Mouse (Mus musculus) liver, embryonic 13.5 days (tissue): Measurements from ENCODE around the gene Cd164l2. TPM values are rescaled to one million over a fixed set of nuclear protein-coding genes. Genes with fewer than 3 reads are reported as not detected.
A peak's percentile ranks its signal among the peaks of the same experiment; 100 is the strongest.

ENCODE experiments used
- ATAC-seq: fragments of 200-750 bp; cut with Nextera tagmentation; 2 replicates; pipeline ENCODE4 v1.8.0; 2017; ENCODE audit warnings: low read depth, mild to moderate bottlenecking, moderate number of reproducible peaks, moderate library complexity
- DNase-seq: peaks from one replicate; pipeline ENCODE4 v3.0.0; 2022
- H3K27ac ChIP-seq: fragments of 300-500 bp; sonication (generic); 2 replicates; pipeline ENCODE4 v1.5.1; 2015; ENCODE audit warnings: moderate library complexity, mild to moderate bottlenecking, inconsistent platforms
- H3K27me3 ChIP-seq: fragments of 300-500 bp; sonication (generic); 2 replicates; pipeline ENCODE4 v1.6.1; 2015; ENCODE audit warnings: mild to moderate bottlenecking, inconsistent platforms
- H3K36me3 ChIP-seq: fragments of 300-500 bp; sonication (generic); 2 replicates; pipeline ENCODE4 v1.6.1; 2015; ENCODE audit warnings: mild to moderate bottlenecking, inconsistent platforms
- H3K4me1 ChIP-seq: fragments of 300-500 bp; sonication (generic); replicated peaks from 2 replicates; pipeline ENCODE4 v1.6.1; 2015; ENCODE audit warnings: inconsistent platforms
- H3K4me2 ChIP-seq: fragments of 300-500 bp; sonication (generic); 2 replicates; pipeline ENCODE4 v1.6.1; 2015; ENCODE audit warnings: inconsistent platforms, mild to moderate bottlenecking, moderate library complexity
- H3K4me3 ChIP-seq: fragments of 300-500 bp; sonication (generic); replicated peaks from 2 replicates; pipeline ENCODE4 v1.5.1; 2015; ENCODE audit warnings: mild to moderate bottlenecking, inconsistent platforms
- H3K9ac ChIP-seq: fragments of 300-500 bp; sonication (generic); 2 replicates; pipeline ENCODE4 v1.6.1; 2015; ENCODE audit warnings: mild to moderate bottlenecking, inconsistent platforms
- H3K9me3 ChIP-seq: fragments of 300-500 bp; sonication (generic); replicated peaks from 2 replicates; pipeline ENCODE4 v1.6.1; 2016; ENCODE audit warnings: inconsistent platforms
- WGBS: fragments of 180-500 bp; shearing (Covaris S2); methylation state at CpG from one replicate; pipeline ENCODE4 v1.1.7; 2015; ENCODE audit not compliant: insufficient replicate concordance; 5-methylcytosine and 5-hydroxymethylcytosine counted together
- polyA plus RNA-seq: library from polyadenylated mRNA; unstranded; fragments of >200 nt; fragmentation: Nextera tagmentation; extraction: Ambion mirVana; gene quantifications from 2 replicates; pipeline ENCODE4 v1.2.1, GENCODE M21; 2015

The Cd164l2 gene
- polyA plus RNA-seq, 1 experiment from 2014 or later: 0.20 TPM

DNA sequence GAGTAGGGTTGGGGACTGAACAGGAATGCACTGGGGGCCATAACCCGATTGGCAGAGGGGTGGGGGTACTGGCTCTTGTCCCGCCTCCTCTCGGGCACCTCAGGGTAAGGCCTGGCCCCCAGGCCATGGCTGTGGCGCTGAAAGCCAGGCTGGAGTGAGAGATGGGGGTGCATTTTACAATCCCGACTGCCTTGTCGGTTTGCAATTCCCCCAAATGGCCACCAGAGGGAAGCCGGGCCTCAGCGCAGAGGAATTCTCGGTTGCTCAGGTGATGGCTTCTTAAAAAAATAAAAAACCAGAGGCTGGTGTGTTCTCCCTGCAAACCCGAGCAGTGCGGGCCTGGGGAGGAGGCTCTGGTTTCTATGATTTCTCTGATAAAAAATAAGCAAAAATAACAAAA is 2.6 kb upstream of the Cd164l2 start:
- Histone ChIP-seq H3K9me3 (no peaks in the 10 kb centered on the region), H3K36me3 (no peaks in the 10 kb centered on the region), H3K9ac (no peak overlapping the region), H3K4me3 (no peak overlapping the region), H3K27ac (no peak overlapping the region), H3K4me2 (no peak overlapping the region), H3K4me1 (peaks cover 20% of the 10 kb centered on the region), H3K27me3 (peaks cover 65% of the 10 kb centered on the region)
- DNase-seq (peak; percentile 41), ATAC-seq (no peak)
- 2% methylated on average over 11 of the region's 11 CpGs for WGBS

DNA sequence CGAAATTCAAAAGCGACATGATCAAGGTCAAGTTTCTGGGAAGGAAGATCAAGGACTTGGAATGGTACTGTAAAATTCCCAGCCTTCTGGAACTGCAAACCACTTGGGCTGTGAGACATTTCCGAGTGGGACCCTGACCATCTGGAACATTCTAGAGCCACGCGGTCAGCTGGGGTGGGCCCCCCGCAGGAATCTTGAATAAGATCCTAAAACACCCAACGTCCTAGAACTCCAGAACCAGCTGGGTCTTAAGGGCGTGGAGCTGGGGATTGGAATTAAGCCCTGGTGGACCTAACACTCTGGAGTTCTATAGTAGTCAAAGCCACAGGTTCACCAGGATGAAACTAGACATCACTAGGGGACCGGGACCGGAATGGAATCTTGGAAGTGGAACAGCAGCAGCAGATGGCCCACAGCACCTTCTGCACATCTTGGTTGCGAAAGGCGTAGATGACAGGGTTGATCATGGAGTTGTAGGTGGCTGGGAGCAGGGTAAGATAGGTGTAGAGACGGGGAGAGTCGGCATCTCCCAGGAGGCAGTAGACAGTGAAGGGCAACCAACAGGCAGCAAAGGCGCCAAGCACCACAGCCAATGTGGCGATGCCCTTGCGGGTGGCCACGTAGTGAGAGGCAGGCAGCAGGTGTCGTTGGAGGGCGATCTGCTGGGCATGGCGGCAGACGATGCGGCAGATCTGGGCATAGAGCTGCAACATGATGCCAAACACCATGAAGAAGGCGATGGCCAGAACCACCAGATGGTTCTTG is 1.7 kb upstream of the Cd164l2 start:
- H3K9me3 ChIP-seq: no peaks in the 10 kb centered on the region
- H3K36me3 ChIP-seq: no peaks in the 10 kb centered on the region
- 84% methylated on average over 24 of the region's 24 CpGs for WGBS
- H3K4me1 ChIP-seq: peaks cover 20% of the 10 kb centered on the region
- H3K4me3 ChIP-seq: no peak overlapping the region
- no peak for ATAC-seq
- peaks cover 72% of the 10 kb centered on the region for H3K27me3 ChIP-seq
- H3K27ac ChIP-seq: no peak overlapping the region
- H3K9ac ChIP-seq: no peak overlapping the region
- H3K4me2 ChIP-seq: no peak overlapping the region
- no peak for DNase-seq

DNA sequence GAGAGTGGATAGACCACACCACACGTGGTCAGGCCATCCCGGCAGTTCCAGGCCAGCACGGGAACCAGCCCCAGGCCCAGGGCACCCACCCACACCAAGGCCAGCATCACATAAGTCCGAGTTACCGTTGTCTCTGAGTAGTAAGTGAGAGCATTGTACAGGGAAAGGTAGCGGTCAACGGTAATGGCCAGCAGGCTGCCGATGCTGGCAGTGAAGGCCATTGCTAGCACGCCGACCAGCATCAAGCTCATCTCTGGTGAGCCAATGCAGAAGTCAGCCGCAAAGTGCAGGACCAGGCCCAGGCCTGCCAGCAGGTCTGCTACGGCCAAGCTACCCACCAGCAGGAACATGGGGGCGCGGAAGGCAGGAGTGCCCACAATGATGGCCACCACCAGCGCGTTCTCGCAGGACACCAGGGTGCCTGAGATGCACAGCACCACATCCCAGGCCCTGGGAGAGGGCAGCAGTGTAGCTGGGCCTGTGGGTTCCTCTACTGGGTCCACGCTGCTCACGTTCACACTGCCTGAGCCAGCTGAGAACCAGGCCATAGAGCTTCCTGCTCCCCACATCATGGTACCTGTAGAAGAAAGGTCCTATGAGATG is 1.0 kb upstream of the Cd164l2 start:
- 87% methylated on average over 19 of the region's 19 CpGs for WGBS
- H3K4me3 ChIP-seq: no peak overlapping the region
- H3K27me3 ChIP-seq: peaks cover 78% of the 10 kb centered on the region
- H3K27ac ChIP-seq: no peak overlapping the region
- DNase-seq (no peak), ATAC-seq (no peak)
- H3K4me2 ChIP-seq: no peak overlapping the region
- H3K36me3 ChIP-seq: no peaks in the 10 kb centered on the region
- H3K9me3 ChIP-seq: no peaks in the 10 kb centered on the region
- no peak overlapping the region for H3K9ac ChIP-seq
- peaks cover 20% of the 10 kb centered on the region for H3K4me1 ChIP-seq

DNA sequence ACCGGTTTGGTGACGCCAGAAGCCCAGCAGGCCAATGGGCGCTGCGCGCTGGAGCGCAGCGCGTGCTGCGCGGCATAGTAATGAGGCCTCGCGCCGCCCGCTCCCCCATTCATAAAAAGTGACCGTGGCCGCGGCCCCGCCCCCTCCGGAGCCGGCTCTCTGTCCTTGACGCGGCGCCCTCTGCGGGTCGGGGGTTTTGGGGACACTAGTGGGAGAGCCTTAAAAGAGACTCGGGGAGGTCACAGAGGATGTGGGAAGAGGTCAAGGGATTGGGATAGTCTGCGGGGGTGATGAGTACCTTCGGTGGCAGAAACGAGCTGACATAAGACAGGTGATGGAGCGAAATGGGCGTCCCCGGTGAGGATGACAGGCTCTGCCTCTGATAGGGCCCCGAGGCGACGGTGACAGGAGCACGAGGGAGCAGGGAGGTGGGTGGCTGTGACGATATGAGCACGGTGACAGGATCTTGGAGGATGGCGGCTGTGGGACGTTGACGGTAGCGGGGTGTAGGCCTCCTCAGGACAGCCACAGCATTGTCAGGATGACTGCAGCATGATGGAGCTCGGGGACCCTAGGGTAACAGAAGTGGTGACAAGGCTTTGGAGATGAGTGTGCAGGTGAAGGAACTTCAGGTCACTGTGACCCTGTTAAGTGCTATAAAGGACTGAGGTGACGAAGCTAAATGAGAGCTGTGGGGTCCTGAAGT is 784 bp downstream of the Cd164l2 start:
- peak overlapping the region; percentile 54 for H3K9ac ChIP-seq
- 2% methylated on average over 44 of the region's 44 CpGs for WGBS
- H3K27me3 ChIP-seq: peaks cover 76% of the 10 kb centered on the region

DNA sequence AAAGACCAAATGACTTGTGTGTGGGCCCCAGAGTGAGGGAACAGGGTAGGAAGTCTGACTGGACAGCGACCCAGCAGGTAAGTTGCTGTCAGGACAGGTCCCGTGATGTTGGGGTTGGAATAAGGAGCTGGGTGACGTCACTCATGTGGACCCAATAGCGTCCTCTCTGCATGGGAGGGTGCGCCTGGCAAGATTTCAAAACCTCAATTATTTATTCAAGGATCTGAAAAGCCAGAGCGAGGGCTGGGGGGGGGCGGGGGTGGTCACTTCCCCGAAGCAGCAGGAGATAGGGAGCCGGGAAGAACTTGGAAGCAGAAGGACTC is 1.3 kb downstream of the Cd164l2 start:
- DNase-seq (no peak), ATAC-seq (no peak)
- H3K36me3 ChIP-seq: no peaks in the 10 kb centered on the region
- WGBS: 5% methylated on average over 9 of the region's 9 CpGs
- no peak overlapping the region for H3K27ac ChIP-seq
- H3K4me1 ChIP-seq: peaks cover 20% of the 10 kb centered on the region
- H3K27me3 ChIP-seq: peaks cover 77% of the 10 kb centered on the region
- peak overlapping the region; percentile 92 for H3K4me2 ChIP-seq
- H3K9ac ChIP-seq: 0 out of 2 replicates have a peak overlapping the region, but pooled peaks have one; percentile 9
- peak overlapping the region; percentile 67; the same call in 1 of the 2 replicates for H3K4me3 ChIP-seq
- H3K9me3 ChIP-seq: no peaks in the 10 kb centered on the region

More for the DNA sequence above, 784 bp downstream of the Cd164l2 start:
- ATAC-seq: peak; percentile 81
- Histone ChIP-seq H3K4me2 (peak overlapping the region; percentile 92), H3K9me3 (no peaks in the 10 kb centered on the region), H3K4me3 (peak overlapping the region; percentile 67), H3K36me3 (no peaks in the 10 kb centered on the region), H3K4me1 (peaks cover 20% of the 10 kb centered on the region), H3K27ac (no peak overlapping the region)
- DNase-seq: peak; percentile 58

DNA sequence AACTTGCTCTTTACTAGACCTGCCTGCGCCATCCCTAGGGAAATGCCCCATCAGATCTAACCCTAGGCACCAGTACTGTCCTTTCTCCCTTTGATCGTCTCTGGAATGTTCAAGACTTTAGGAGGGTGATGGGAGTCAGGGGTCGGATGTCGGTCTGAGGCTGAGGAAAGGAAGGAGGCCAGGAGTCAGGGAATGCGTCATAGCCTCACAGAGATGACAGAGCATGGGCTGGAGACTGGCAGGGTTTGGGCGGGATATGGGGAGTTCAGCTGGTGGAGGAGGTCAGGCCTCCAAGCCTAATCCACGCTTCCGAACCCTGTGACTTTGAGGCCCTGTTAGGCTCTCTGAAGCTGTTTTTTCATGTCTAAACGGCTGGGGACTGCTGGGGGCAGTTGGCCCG is 1.7 kb downstream of the Cd164l2 start:
- no peak for DNase-seq
- H3K9ac ChIP-seq: no peak overlapping the region
- peak overlapping the region; percentile 92 for H3K4me2 ChIP-seq
- H3K9me3 ChIP-seq: no peaks in the 10 kb centered on the region
- H3K4me1 ChIP-seq: peaks cover 22% of the 10 kb centered on the region
- no peak for ATAC-seq
- H3K4me3 ChIP-seq: no peak overlapping the region
- peaks cover 77% of the 10 kb centered on the region for H3K27me3 ChIP-seq
- 23% methylated on average over 10 of the region's 10 CpGs for WGBS
- H3K36me3 ChIP-seq: no peaks in the 10 kb centered on the region
- H3K27ac ChIP-seq: no peak overlapping the region

DNA sequence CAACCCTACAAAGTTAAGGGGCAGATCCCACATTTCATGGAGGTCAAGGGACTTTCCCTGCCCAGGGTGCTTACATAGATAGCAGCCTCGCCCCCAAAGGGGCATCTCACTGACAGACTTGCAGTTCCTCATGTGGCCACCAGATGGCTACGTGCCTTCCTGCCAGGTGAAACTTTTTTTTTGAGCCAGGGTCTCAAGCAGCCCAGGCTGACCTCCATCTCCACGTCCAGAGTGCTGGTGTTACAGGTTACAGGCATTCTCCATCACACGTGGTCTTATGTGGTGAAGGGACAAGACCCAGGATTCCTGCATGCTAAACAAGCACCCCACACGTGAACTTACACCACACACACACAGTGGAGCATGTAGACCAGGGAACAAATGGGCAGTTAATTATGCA is 5.7 kb downstream of the Cd164l2 start:
- WGBS: 5% methylated on average over 5 of the region's 5 CpGs
- Histone ChIP-seq H3K36me3 (no peaks in the 10 kb centered on the region), H3K4me2 (no peak overlapping the region), H3K27me3 (peaks cover 78% of the 10 kb centered on the region), H3K4me3 (no peak overlapping the region), H3K4me1 (peaks cover 21% of the 10 kb centered on the region), H3K9ac (no peak overlapping the region), H3K27ac (no peak overlapping the region), H3K9me3 (no peaks in the 10 kb centered on the region)
- no peak for ATAC-seq
- DNase-seq: peak; percentile 41

DNA sequence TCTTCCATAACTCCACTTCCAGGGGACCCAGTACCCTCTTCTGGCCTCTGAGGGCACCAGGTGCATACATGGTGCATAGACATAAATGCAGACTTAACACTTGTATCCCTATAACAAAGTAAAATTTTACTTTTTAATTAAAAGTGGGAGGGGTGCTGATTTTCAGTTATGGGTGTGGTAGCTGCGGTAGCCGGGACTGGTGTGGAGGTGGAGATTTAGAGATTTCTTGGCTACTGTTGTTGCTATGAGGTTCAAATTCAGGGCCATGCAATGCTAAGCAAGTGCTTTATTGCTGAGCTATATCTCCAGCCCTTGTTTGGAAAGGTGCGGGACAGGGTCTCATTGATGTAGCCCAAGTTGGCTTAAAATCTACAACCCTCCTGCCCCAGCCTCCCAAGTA is 6.8 kb downstream of the Cd164l2 start:
- Histone ChIP-seq H3K36me3 (no peaks in the 10 kb centered on the region), H3K27ac (no peak overlapping the region), H3K9me3 (no peaks in the 10 kb centered on the region), H3K4me3 (no peak overlapping the region), H3K4me1 (peaks cover 12% of the 10 kb centered on the region), H3K4me2 (no peak overlapping the region), H3K27me3 (peaks cover 77% of the 10 kb centered on the region), H3K9ac (no peak overlapping the region)
- ATAC-seq (no peak), DNase-seq (no peak)
- WGBS: 45% methylated on average over 3 of the region's 3 CpGs

DNA sequence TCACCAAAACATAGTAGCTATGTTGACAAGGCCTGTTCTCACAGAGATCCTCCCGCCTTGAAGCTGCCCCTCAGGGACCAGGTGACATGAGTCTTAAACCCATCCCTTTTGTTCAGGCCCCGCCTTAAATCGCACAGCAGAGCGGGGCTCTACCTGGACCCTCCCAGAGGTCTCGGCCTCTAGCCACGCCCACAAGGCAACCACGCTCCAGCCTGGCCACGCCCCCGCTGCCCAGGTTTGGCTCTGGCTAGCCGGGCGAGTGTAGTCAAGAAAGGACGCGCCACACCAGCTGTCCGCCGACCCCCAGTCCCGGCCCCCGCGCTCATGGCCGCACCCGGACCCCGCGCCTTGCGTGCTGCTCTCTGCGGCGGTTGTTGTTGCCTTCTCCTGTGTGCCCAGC is 8.7 kb downstream of the Cd164l2 start:
- DNase-seq (peak; percentile 40), ATAC-seq (peak; percentile 18; the same call in 1 of the 2 replicates)
- Histone ChIP-seq H3K4me1 (peaks cover 12% of the 10 kb centered on the region), H3K27me3 (peaks cover 65% of the 10 kb centered on the region), H3K4me3 (peak overlapping the region; percentile 16), H3K9me3 (no peaks in the 10 kb centered on the region), H3K4me2 (peak overlapping the region; percentile 52), H3K36me3 (no peaks in the 10 kb centered on the region), H3K27ac (no peak overlapping the region), H3K9ac (peak overlapping the region; percentile 33; the same call in 1 of the 2 replicates)
- WGBS: 7% methylated on average over 25 of the region's 25 CpGs

DNA sequence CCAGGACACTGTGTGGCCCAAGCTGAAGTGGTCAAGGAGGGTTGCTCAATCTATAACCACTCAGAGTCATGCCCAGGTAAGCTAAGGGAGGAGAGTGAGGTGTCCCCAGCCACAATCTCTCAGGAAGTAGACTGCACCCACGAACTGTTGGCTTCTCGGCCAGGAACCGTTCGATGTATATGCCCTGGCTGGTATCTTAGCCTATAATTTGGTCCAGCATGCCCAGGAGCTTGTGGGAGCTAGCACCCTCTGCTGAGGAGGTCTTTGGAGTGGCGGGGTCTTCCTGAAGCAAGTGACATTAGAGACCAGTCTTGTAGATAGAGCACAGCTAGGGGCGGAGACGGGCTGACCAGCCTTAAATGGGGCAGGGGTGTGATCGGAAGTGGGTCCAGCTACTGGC is 9.8 kb downstream of the Cd164l2 start:
- no peak overlapping the region for H3K9ac ChIP-seq
- H3K27me3 ChIP-seq: peaks cover 71% of the 10 kb centered on the region
- DNase-seq (no peak), ATAC-seq (no peak)
- H3K4me2 ChIP-seq: no peak overlapping the region
- H3K4me3 ChIP-seq: no peak overlapping the region
- no peaks in the 10 kb centered on the region for H3K9me3 ChIP-seq
- no peaks in the 10 kb centered on the region for H3K36me3 ChIP-seq
- no peak overlapping the region for H3K27ac ChIP-seq
- 66% methylated on average over 8 of the region's 8 CpGs for WGBS
- peaks cover 12% of the 10 kb centered on the region for H3K4me1 ChIP-seq

DNA sequence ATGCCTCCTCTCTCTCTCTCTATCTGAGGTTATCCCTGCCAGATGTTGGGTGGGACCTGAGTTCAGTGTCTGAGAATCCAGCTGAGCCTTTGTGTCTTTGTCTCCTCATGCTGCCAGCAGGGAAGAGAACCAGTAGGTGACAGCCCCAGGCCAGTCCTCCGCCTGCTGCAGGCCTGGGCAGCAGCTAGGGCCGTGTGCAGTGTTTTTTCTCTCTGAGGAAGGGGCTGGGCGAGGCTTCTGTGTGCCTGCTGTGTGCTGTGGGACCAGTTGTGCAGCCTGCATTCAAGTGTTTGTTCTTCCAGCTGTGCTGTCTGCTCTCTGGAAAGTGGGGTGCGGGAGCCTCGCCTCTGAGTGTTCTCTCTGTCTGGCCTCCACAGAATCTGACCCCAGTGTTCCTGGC is 11.9 kb downstream of the Cd164l2 start:
- Histone ChIP-seq H3K9me3 (no peaks in the 10 kb centered on the region), H3K4me2 (no peak overlapping the region), H3K4me1 (peaks cover 8% of the 10 kb centered on the region), H3K4me3 (no peak overlapping the region), H3K9ac (no peak overlapping the region), H3K27ac (no peak overlapping the region), H3K27me3 (peaks cover 59% of the 10 kb centered on the region), H3K36me3 (no peaks in the 10 kb centered on the region)
- DNase-seq: no peak
- no peak for ATAC-seq
- WGBS: 64% methylated on average over 5 of the region's 5 CpGs
